Mouse (Mus musculus): Measurements from ENCODE around the gene Cenpw.

The Cenpw gene

DNA sequence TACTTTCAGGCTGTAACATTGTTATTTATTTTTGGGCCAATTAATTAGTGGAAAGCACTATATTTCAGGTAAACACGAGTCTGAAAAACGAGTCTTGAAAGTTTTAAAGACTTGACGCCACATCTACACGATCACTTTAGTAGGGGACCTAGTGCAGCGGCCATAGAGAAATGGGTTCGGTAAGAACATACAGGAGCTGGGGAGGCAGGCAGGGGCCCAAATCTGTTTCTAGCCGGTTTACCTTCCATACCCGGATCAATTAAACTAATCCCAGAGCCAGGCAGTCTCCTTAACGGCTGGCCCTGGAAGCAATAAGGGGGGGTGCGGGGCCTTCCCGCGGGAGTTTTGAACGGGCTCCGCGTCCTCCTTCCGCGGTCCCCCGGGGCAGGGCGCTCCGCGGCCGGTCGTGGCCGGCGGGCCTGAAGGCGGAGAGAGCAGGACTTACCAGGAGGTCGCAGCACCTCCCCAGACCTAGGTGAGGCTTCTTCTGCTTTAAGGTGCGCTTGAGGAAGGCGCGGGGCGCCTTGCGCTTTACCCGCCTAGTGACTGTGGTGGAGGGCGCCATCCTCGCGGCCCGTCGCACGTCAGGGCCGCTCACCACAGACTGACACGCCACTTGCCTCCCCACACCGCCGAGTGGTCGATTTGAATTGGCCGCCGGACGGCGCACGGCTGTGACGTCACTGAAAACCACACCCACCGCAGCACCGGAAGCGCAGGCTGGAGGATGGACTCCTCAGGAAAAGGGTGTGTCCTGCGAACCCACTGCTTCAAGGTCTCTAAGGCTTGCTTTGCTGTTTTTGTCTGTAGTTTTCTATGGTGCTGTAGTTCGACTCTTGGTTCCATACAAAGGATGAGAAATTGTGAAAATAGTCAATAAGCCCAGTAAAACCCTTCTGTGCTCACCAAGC lies at the start of gene Cenpw:
Cenpw (minus strand) TSS at position 645 of the 911 bp plus-strand sequence.
- DNase-seq (ENCODE audit: low spot score): peak; percentile 86

DNA sequence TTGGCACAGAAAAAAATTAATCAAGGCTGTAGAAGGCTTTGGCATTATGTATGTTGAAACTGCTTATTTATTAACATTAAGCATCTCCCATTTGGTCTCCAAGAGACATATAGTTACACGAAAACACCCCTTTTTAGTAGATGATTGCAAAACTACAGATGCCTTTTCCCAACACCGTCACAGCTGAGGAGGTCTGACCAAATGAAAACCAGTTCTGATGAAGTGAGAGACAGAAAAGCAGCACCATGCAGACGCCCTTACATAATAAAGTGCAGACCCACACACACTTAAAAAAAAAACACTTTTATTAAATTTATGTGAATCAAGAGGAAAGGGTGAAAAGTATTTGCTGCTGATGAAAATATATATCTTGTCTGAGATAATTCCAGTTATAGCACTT lies 49.3 kb upstream of the Cenpw start:
- DNase-seq (ENCODE audit: low spot score): no peak

- peak; percentile 9 for DNase-seq (ENCODE audit: low spot score)
Measured at GRCm38 (mm10) chr10:30199501-30199900, 859 bp downstream of the Cenpw start.

DNA sequence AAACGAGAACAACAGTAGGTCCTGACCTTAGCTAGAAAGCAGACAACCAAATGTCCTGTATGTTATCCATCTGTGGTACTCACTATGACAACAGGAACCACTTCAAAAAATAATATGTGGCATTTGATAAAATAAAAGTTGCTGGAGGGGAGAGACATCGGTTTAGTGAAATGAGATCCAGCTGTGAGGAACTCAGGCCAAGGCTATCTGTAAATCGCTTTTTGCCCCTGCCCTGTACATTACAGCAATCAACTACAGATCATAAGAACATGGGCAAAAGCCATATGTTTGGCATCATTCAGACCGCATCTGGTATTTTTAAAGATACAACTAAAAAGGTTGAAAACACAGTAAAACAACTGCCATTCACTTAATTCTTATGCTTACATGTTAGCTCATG lies 32.7 kb downstream of the Cenpw start:
- DNase-seq (ENCODE audit: low spot score): no peak
